Mouse (Mus musculus) adrenal gland, adult (tissue): ENCODE results near the gene Myoz1.
"Not testable (repeated sequence)": the region's sequence is repeated elsewhere in the genome, so short reads cannot be mapped to it uniquely, and the experiment has no call there.

Experiments
- DNase-seq, 2 experiments: peaks; one replicate each; pipeline ENCODE4 v3.0.0; 2022 to 2023; ENCODE audit warnings: low spot score in 1 of 2; ENCODE audit not compliant: inconsistent age in 2 of 2

Myoz1 gene

DNA sequence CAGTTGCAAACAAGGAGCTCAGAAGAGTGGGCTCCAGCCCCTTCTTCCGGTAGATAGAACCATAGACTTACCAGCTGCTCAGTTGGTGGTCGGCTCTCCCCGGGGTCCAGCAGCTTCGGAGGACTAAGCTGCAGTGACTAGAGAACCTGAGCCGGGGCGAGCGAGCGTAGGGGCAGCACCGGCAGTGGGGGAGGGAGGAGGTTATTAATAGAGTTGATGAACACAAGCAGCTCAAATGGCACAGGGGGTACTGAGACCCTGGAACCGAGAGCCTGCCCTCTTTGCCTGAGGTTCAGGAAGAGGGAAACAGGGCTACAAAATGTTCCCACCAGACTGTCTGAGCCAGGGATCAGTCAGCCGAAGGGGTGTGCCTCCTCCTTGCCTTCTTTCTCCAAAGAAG, at the start of gene Myoz1:
TSS of gene Myoz1 (minus strand) at position 180 of the 400 bp plus-strand sequence.
- DNase-seq, result no peak

- DNase-seq, result not testable (repeated sequence)
These were observed 47.1 kb upstream of the Myoz1 start for GRCm38 (mm10) chr14:20703461-20703860.

- peak; percentile 91 to 98 for DNase-seq
These were observed 46.5 kb upstream of the Myoz1 start, which contains the start of gene Chchd1 for GRCm38 (mm10) chr14:20702741-20703381. Gene Chchd1 (plus strand): TSS chr14:20703006.

- DNase-seq, result no peak
These were observed 45.9 kb upstream of the Myoz1 start for GRCm38 (mm10) chr14:20702096-20702740.

GRCm38 (mm10) chr14:20701554-20701953, 45.2 kb upstream of the Myoz1 start:
- DNase-seq, result no peak

DNA sequence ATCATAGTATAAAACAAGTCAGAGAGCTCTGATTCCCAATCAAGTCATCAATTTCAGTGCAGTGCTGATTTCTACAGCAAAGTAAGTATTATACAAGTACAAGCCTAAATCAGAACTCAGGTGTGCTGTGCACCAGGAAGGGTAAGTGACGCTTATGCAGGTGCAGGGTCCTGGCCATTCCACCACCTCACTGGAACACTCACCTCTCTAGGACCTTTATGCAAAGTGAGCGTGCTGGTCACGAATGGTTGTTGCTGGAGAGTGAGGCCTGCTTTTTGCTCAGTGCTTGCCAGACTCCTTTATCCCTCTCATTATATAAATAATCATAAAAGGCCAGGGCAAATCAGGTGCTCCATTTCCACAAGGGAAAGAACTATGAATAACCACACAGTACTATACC, 44.0 kb upstream of the Myoz1 start:
- no peak for DNase-seq

- DNase-seq, result no peak
These were observed 42.2 kb upstream of the Myoz1 start for GRCm38 (mm10) chr14:20698515-20698914.

GRCm38 (mm10) chr14:20696986-20697385, 40.6 kb upstream of the Myoz1 start:
- peak; percentile 33 to 74 for DNase-seq

DNA sequence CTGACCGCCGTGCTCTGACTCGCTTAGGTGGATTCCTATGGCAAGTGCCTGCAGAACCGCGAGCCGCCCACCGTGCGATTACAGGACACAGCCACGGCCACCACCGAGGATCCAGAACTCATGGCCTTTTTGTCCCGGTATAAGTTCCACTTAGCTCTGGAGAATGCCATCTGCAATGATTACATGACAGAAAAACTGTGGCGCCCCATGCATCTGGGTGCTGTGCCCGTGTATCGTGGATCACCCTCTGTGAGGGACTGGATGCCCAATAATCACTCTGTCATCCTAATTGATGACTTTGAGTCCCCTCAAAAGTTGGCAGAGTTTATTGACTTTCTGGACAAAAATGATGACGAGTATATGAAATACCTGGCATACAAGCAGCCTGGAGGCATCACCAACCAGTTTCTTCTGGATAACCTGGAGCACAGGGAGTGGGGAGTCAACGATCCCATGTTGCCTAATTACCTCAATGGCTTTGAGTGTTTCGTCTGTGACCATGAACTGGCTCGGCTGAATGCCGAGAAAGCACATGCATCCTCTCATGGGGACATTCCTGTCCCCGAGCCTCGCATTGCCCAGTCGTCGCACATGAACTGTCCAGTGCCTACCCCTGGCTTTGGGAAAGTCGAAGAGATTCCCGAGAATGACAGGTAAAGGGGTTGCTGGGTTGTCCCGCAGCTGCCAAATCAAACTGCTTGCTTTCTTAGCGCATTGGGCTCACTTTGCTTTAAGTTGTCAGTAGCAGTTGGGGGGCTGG, 39.6 kb upstream of the Myoz1 start:
- peak; percentile 45 to 73 for DNase-seq

DNA sequence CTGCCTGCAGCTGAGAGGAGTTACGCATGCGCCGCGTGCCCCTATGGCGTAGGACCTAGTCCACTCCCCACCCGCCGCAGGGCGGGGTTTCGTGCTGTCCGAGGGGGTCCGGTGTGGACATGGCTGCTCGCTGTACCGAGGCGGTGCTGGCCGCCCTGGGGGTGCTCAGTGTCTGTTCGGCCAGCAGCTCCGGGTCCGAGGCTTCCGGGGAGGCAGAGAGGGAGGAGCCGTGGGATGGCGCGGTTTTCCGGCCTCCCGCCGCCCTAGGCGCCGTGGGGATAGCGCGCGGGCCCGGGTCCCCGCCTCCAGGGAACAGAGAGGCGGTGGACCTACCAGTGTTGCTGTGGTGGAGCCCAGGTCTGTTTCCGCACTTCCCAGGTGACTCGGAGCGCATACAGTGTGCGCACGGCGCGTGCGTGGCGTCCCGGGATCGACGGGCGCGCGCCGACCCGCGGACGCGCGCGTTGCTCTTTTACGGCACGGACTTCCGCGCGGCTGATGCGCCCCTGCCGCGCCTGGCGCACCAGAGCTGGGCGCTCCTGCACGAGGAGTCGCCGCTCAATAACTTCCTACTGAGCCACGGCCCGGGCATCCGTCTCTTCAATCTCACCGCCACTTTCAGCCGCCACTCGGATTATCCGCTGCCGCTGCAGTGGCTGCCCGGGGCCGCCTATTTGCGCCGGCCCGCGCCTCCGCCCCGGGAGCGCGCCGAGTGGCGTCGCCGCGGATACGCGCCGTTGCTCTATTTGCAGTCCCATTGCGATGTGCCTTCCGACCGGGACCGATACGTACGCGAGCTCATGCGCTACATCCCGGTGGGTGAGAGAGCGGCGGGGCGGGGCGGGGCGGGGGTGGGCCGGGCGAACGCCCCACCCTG, 38.8 kb upstream of the Myoz1 start, which contains the start of gene Fut11:
TSS of gene Fut11 (plus strand) at position 85 of the 877 bp plus-strand sequence.
- peak; percentile 93 to 96 for DNase-seq

- peak in 1 of 2 experiments; percentile 57 for DNase-seq
These were observed 38.0 kb upstream of the Myoz1 start for GRCm38 (mm10) chr14:20694185-20694883.

- DNase-seq, result peak in 1 of 2 experiments; percentile 48
These were observed 37.3 kb upstream of the Myoz1 start for GRCm38 (mm10) chr14:20693589-20694101.

- no peak for DNase-seq
These were observed 35.4 kb upstream of the Myoz1 start for GRCm38 (mm10) chr14:20691772-20692171.

DNA sequence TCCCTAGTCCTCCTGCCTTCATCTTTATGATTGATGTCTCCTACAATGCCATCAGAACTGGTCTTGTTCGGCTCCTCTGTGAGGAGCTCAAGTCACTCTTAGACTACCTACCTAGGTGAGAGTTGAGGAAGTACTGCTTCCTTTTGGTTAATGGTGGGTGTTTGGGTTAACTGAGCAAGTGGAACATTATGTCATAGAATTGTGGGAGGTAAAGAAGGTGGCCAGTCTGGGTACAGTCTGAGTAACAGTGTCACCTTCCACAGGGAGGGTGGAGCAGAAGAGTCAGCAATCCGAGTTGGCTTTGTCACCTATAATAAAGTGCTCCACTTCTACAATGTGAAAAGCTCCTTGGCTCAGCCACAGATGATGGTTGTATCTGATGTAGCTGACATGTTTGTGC, 32.7 kb upstream of the Myoz1 start:
- DNase-seq, result no peak

DNA sequence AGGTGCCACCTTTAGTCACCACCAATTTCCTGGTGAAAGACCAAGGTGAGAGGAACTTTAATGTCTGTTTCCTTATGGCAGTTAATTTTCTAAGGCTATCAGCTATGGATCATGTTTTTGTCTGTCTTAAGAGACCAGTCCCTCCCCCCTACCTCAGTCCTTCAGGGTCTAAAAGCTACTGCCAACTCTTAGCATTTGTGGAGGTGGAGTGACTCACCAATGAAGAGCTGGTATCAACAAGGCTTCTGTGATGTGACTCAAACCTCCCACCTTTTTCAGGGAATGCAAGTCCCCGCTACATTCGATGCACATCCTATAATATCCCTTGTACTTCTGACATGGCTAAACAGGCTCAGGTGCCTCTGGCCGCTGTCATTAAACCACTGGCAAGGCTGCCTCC, 30.2 kb upstream of the Myoz1 start:
- DNase-seq, result no peak

- no peak for DNase-seq
These were observed 26.2 kb upstream of the Myoz1 start for GRCm38 (mm10) chr14:20682498-20682897.

DNA sequence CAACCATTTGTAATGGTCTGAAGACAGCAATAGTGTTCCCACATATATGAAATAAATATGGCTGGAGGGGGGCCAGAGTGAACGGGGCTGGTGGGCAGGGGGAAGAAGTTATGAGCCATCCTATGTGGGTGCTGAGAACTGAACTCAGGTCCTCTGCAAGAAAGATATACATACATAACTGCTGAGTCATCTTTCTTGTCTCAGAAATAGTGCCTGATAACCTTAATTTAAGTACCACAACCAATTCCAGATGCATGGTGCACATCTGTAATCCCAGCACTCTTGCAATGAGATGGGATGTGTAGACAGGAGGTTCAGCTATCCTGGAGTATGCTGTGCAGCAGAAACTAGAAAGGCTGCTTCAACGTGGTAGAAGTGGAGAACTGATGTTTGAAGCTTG, 25.4 kb upstream of the Myoz1 start:
- DNase-seq, result no peak

DNA sequence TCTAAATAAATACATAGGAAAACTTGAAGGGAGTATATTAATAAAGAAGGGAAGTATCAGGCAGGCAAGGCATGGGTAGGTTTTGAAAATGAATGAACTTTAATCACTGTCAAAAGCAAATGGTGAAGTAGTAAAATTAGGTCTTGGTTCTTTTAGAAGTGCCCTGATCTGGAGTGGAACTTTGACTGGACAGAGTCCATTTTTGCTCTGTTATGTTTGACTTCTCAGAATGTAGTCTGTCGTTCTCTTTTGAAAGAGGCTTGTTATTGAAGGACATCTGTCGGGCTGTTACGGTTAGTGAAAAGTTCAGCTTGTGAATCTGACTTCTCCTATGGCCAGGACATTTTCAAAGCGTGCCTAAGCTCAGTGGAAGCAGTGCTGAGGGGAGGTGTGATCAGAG, 21.6 kb upstream of the Myoz1 start:
- no peak for DNase-seq

DNA sequence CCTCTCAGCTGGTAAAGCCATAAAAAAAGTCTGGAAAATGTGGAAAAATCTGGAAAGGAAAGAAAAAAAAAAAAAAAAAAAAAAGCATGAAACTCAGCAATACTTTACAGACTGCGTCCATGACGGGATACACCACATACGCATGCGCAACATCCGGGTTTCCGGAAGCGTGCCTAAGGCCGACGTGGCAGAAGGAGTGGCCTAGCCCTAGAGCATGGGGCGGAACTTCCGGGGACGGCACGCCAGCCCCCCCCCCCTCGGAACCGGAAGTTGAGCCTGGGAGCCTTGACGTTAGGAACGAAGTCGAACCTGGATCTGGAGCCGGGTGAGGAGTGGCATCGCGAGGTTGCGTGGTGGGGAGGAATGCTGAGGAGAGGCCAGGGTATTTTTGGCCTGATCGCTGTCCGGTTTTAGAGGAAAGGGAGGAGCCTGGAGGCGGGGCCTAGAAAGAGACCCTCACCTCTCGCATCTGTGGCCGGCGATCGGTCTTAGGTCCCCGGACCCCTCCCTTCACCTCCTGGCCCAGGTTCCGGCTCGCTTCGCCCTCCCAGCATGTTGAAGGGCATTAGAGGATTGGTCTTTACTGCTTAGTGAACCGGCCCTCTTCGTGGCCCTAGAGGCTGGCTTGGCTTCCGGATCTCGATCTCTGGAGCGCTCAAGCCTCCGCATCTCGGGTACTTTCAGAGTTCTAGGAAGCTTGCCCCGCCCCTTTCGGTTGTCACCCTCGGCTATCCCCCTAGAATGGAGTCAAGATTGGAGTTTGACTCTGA, 17.9 kb upstream of the Myoz1 start, which contains the start of gene Sec24c:
TSS of gene Sec24c (plus strand) at position 245 of the 770 bp plus-strand sequence.
- DNase-seq, result peak; percentile 98
